Mouse (Mus musculus) heart, postnatal 0 days (tissue): ENCODE data around the gene Fpgs. TPM values are rescaled to one million over a fixed set of nuclear protein-coding genes. Genes with fewer than 3 reads are reported as not detected.

ENCODE experiments used
- ATAC-seq: fragments of 200-750 bp; cut with Nextera tagmentation; 2 replicates; pipeline ENCODE4 v1.8.0; 2017; ENCODE audit warnings: low read depth, moderate number of reproducible peaks, moderate library complexity; ENCODE audit not compliant: insufficient read depth
- DNase-seq: peaks from one replicate; pipeline ENCODE4 v3.0.0-alpha.2; 2016; ENCODE audit warnings: low spot score
- H3K27ac ChIP-seq: fragments of 300-500 bp; sonication (generic); 2 replicates; pipeline ENCODE4 v1.5.1; 2014; ENCODE audit warnings: low read depth, mild to moderate bottlenecking
- H3K27me3 ChIP-seq: fragments of 300-500 bp; sonication (generic); 2 replicates; pipeline ENCODE4 v1.6.1; 2014; ENCODE audit warnings: low read length, mixed read lengths; ENCODE audit not compliant: control insufficient read depth, insufficient read depth
- H3K36me3 ChIP-seq: fragments of 300-500 bp; sonication (generic); replicated peaks from 2 replicates; pipeline ENCODE4 v1.6.1; 2014; ENCODE audit warnings: low read length, mixed read lengths; ENCODE audit not compliant: control insufficient read depth, insufficient read depth
- H3K4me1 ChIP-seq: fragments of 300-500 bp; sonication (generic); 2 replicates; pipeline ENCODE4 v1.6.1; 2014; ENCODE audit warnings: antibody characterized with exemption; ENCODE audit not compliant: control insufficient read depth, insufficient read depth
- H3K4me2 ChIP-seq: fragments of 300-500 bp; sonication (generic); 2 replicates; pipeline ENCODE4 v1.6.1; 2014; ENCODE audit warnings: low read depth, mild to moderate bottlenecking, low read length, moderate library complexity
- H3K4me3 ChIP-seq: fragments of 300-500 bp; sonication (generic); 2 replicates; pipeline ENCODE4 v1.5.1; 2014; ENCODE audit warnings: low read depth, low read length
- H3K9ac ChIP-seq: fragments of 300-500 bp; sonication (generic); replicated peaks from 2 replicates; pipeline ENCODE4 v1.6.1; 2014; ENCODE audit warnings: low read depth, low read length, mixed read lengths
- H3K9me3 ChIP-seq: fragments of 300-500 bp; sonication (generic); replicated peaks from 2 replicates; pipeline ENCODE4 v1.6.1; 2016; ENCODE audit warnings: low read length; ENCODE audit not compliant: control insufficient read depth
- CTCF ChIP-seq: IDR thresholded peaks from 2 replicates; pipeline ENCODE4 v1.5.1; 2016; ENCODE audit warnings: antibody characterized with exemption, control low read depth, low read depth
- EP300 ChIP-seq: IDR thresholded peaks from 2 replicates; pipeline ENCODE4 v1.6.1; 2016; ENCODE audit warnings: antibody characterized with exemption, low read depth
- WGBS: fragments of 180-500 bp; shearing (Covaris S2); extraction: QIAGEN DNeasy Blood & Tissue Kit; methylation state at CpG from one replicate; pipeline ENCODE4 v1.1.7; 2014; 5-methylcytosine and 5-hydroxymethylcytosine counted together
- polyA plus RNA-seq: library from polyadenylated mRNA; unstranded; fragments of >200 nt; fragmentation: Nextera tagmentation; extraction: Ambion mirVana; gene quantifications from 2 replicates; pipeline ENCODE4 v1.2.1, GENCODE M21; 2015
- total RNA-seq: library from RNA; depleted of rRNA; stranded (reverse); fragments of >200 nt; gene quantifications from 2 replicates; pipeline ENCODE4 v1.2.3, GENCODE M21; 2014; ENCODE audit warnings: low replicate concordance

Gene Fpgs
- total and polyA plus RNA-seq, 2 experiments from 2014 or later = 10.9 to 13.6 TPM

- DNase-seq (no peak), ATAC-seq (no peak)
- Histone ChIP-seq H3K4me2 (no peak overlapping the region), H3K4me3 (no peak overlapping the region), H3K9ac (no peak overlapping the region), H3K36me3 (peaks cover 37% of the 10 kb centered on the region), H3K27me3 (no peaks in the 10 kb centered on the region), H3K9me3 (no peaks in the 10 kb centered on the region), H3K27ac (no peak overlapping the region), H3K4me1 (no peaks in the 10 kb centered on the region)
- WGBS = 90% methylated on average over 8 of the region's 8 CpGs
- TF ChIP-seq EP300 (no peak), CTCF (no peak)
Measured at GRCm38 (mm10) chr2:32687562-32687961, 16.4 kb downstream of the Fpgs start.

- Histone ChIP-seq H3K4me2 (no peak overlapping the region), H3K4me1 (no peaks in the 10 kb centered on the region), H3K36me3 (peaks cover 46% of the 10 kb centered on the region), H3K27me3 (no peaks in the 10 kb centered on the region), H3K27ac (no peak overlapping the region), H3K4me3 (no peak overlapping the region), H3K9ac (no peak overlapping the region), H3K9me3 (no peaks in the 10 kb centered on the region)
- 86% methylated on average over 6 of the region's 6 CpGs for whole genome bisulfite sequencing
- TF ChIP-seq EP300 = no peak
- no peak for TF ChIP-seq CTCF
- DNase-seq = no peak
- no peak for ATAC-seq
Measured at GRCm38 (mm10) chr2:32686640-32687039, 17.3 kb downstream of the Fpgs start.

- DNase-seq (no peak), ATAC-seq (no peak)
- Histone ChIP-seq H3K4me3 (no peak overlapping the region), H3K27me3 (no peaks in the 10 kb centered on the region), H3K27ac (no peak overlapping the region), H3K4me2 (no peak overlapping the region), H3K9ac (no peak overlapping the region), H3K9me3 (no peaks in the 10 kb centered on the region), H3K4me1 (no peaks in the 10 kb centered on the region), H3K36me3 (peaks cover 54% of the 10 kb centered on the region)
- TF ChIP-seq CTCF (no peak), EP300 (no peak)
- WGBS = 88% methylated on average over 3 of the region's 3 CpGs
Measured at GRCm38 (mm10) chr2:32685807-32686206, 18.1 kb downstream of the Fpgs start.

- Histone ChIP-seq H3K27ac (no peak overlapping the region), H3K9ac (no peak overlapping the region), H3K27me3 (no peaks in the 10 kb centered on the region), H3K4me2 (no peak overlapping the region), H3K4me3 (no peak overlapping the region), H3K9me3 (no peaks in the 10 kb centered on the region), H3K4me1 (peaks cover 5% of the 10 kb centered on the region; the same call in 1 of the 2 replicates), H3K36me3 (peaks cover 58% of the 10 kb centered on the region)
- WGBS = 84% methylated on average over 15 of the region's 15 CpGs
- ATAC-seq = no peak
- TF ChIP-seq CTCF (no peak), EP300 (no peak)
- DNase-seq = no peak
Measured at GRCm38 (mm10) chr2:32684681-32685428, 19.1 kb downstream of the Fpgs start.

- Histone ChIP-seq H3K4me3 (no peak overlapping the region), H3K9me3 (no peaks in the 10 kb centered on the region), H3K4me2 (no peak overlapping the region), H3K27me3 (no peaks in the 10 kb centered on the region), H3K36me3 (peaks cover 68% of the 10 kb centered on the region), H3K27ac (no peak overlapping the region), H3K4me1 (peaks cover 10% of the 10 kb centered on the region; the same call in 1 of the 2 replicates), H3K9ac (no peak overlapping the region)
- 85% methylated on average over 10 of the region's 10 CpGs for WGBS
- DNase-seq (no peak), ATAC-seq (no peak)
- no peak for TF ChIP-seq CTCF
- TF ChIP-seq EP300 = no peak
Measured at GRCm38 (mm10) chr2:32683701-32684100, 20.2 kb downstream of the Fpgs start.
